In genomic region chr4:154375939-154376625, GRCm38 (mm10) we compare ENCODE assay signal across 21 mouse cellular contexts. TPM values are rescaled to one million over a fixed set of nuclear protein-coding genes. Genes with fewer than 3 reads are reported as not detected.
A peak's percentile ranks its signal among the peaks of the same experiment; 100 is the strongest.
DNase-seq lines count a peak whose midpoint lies in the region; ATAC-seq and TF ChIP-seq lines count a peak whose summit lies in the region.
"Had no signal": no experiment of that assay in that cellular context is flagged by ENCODE, and none has a peak within 500 bp of the region (broad histone marks: within the 10 kb centered on the region; RNA-seq: fewer than 3 reads in every experiment).

No protein-coding gene starts in this region.

- H3K9me3 ChIP-seq in intestine, postnatal 0 days (ENCODE audit: control insufficient read depth) = no peaks in the 10 kb centered on the region
- H3K9me3 ChIP-seq: heart, embryonic 12.5 days; limb, embryonic 15.5 days; neural tube, embryonic 15.5 days had no signal

- WGBS in spleen, adult 2 months = 50% methylated on average over 10 of the region's 10 CpGs
- WGBS in intestine, postnatal 0 days = 49% methylated on average over 10 of the region's 10 CpGs

- H3K27me3 ChIP-seq in spleen, adult 2 months (ENCODE audit: control insufficient read depth, insufficient read depth, low read length) = no peaks in the 10 kb centered on the region
- no peaks in the 10 kb centered on the region for H3K27me3 ChIP-seq in intestine, postnatal 0 days (replicated peaks; ENCODE audit: control insufficient read depth, insufficient read depth, low read length)
- H3K27me3 ChIP-seq: limb, embryonic 15.5 days had no signal

- no peaks in the 10 kb centered on the region for H3K36me3 ChIP-seq in spleen, adult 2 months (ENCODE audit: control insufficient read depth, insufficient read depth, low read length)
- no peaks in the 10 kb centered on the region for H3K36me3 ChIP-seq in intestine, postnatal 0 days (ENCODE audit: control insufficient read depth, insufficient read depth)
- H3K36me3 ChIP-seq: G1E; heart, embryonic 12.5 days; neural tube, embryonic 15.5 days had no signal

- TF ChIP-seq CTCF in spleen, adult 2 months (IDR thresholded peaks at IDR 0.05; ENCODE audit: extremely low read depth, insufficient read depth, insufficient read length, insufficient replicate concordance) = no peak
- TF ChIP-seq CTCF in intestine, postnatal 0 days (IDR thresholded peaks at IDR 0.05; ENCODE audit: low read depth) = no peak

- TF ChIP-seq POLR2A in spleen, adult 2 months (IDR thresholded peaks at IDR 0.05; ENCODE audit: low read depth, low read length) = no peak

- peak; percentile 2 to 15 for DNase-seq in spleen, adult 2 months (ENCODE audit: low read depth in 1 of 2, low spot score in 2 of 2)
- DNase-seq in spleen, postnatal 14 days (ENCODE audit: low spot score in 2 of 2) = no peak
- DNase-seq in thymus, postnatal 4 days = peak; percentile 48
- no peak for DNase-seq in cerebellum, adult 9-11 months
- no peak for DNase-seq in heart, adult 18-20 months
- no peak for DNase-seq in adrenal gland, adult 2 months
- DNase-seq: adrenal gland, postnatal 36 days; cerebellum, postnatal 25 days; kidney, adult 2 months; lung, postnatal 36 days had no signal

- peak; percentile 36; the same call in 1 of the 2 replicates for ATAC-seq in intestine, postnatal 0 days
- peak; percentile 50 for ATAC-seq in megakaryocyte progenitor cell, adult 5-6 weeks (replicated peaks; ENCODE audit: poor library complexity)
- ATAC-seq: midbrain, embryonic 16.5 days had no signal

- H3K4me3 ChIP-seq in spleen, adult 2 months (ENCODE audit: extremely low read depth, insufficient read depth, insufficient read length) = no peak overlapping the region
- H3K4me3 ChIP-seq in intestine, postnatal 0 days (ENCODE audit: low read depth, low read length) = no peak overlapping the region
- H3K4me3 ChIP-seq: heart, embryonic 12.5 days; limb, embryonic 15.5 days; neural tube, embryonic 15.5 days had no signal

- no peak overlapping the region for H3K27ac ChIP-seq in spleen, adult 2 months (ENCODE audit: insufficient read depth, low read length)
- H3K27ac ChIP-seq in intestine, postnatal 0 days (ENCODE audit: low read depth, low read length) = no peak overlapping the region
- H3K27ac ChIP-seq: limb, embryonic 15.5 days; neural tube, embryonic 15.5 days had no signal

- H3K9ac ChIP-seq in intestine, postnatal 0 days (ENCODE audit: low read depth, low read length) = no peak overlapping the region
- H3K9ac ChIP-seq: heart, embryonic 12.5 days; limb, embryonic 15.5 days; neural tube, embryonic 15.5 days had no signal

- H3K4me1 ChIP-seq in spleen, adult 2 months (ENCODE audit: control insufficient read depth, insufficient read depth, insufficient read length) = no peaks in the 10 kb centered on the region; the same call in 1 of the 2 replicates
- H3K4me1 ChIP-seq in intestine, postnatal 0 days (replicated peaks; ENCODE audit: control insufficient read depth, insufficient read depth, low read length) = no peaks in the 10 kb centered on the region

- no peak overlapping the region for H3K4me2 ChIP-seq in intestine, postnatal 0 days (replicated peaks; ENCODE audit: low read depth)
- H3K4me2 ChIP-seq: heart, embryonic 12.5 days; limb, embryonic 15.5 days; neural tube, embryonic 15.5 days had no signal

RNA-seq across cellular contexts. Expression of gene B230104I21Rik, which starts 40.2 kb away (rescaled TPM):
- not detected in 2 replicates for polyA plus RNA-seq in spleen, adult 2 months (2012; rRNA removed)
- polyA plus RNA-seq in intestine, postnatal 0 days (2015; fragmentation: Nextera tagmentation; extraction: Ambion mirVana) = not detected in 2 replicates
- not detected in 2 replicates for total RNA-seq in megakaryocyte progenitor cell, adult 5-6 weeks (2015)
- total RNA-seq in megakaryocyte progenitor cell, adult 5-6 weeks (2017) = not detected in 2 replicates
- not detected for total RNA-seq in heart, adult 18-20 months (2021)
- not detected for total RNA-seq in adrenal gland, adult 2 months (2021)
- polyA plus RNA-seq in adrenal gland, adult 2 months (2012; rRNA removed) = not detected in 2 replicates
- total RNA-seq: adrenal gland, postnatal 36 days; G1E; gastrocnemius, adult 18-20 months had no signal
- polyA plus RNA-seq: embryonic facial prominence, embryonic 14.5 days; forebrain, embryonic 11.5 days; G1E; heart, embryonic 12.5 days; hindbrain, embryonic 11.5 days; kidney, adult 2 months; limb, embryonic 15.5 days; midbrain, embryonic 16.5 days; neural tube, embryonic 15.5 days had no signal

Comparison
In these comparisons a context has a peak if more than half of its experiments do, and no peak if none do; other contexts are left out.
1. DNase-seq: peak in spleen, adult 2 months (2 of 2) and thymus, postnatal 4 days (single experiment); none in spleen, postnatal 14 days (0 of 2), cerebellum, adult 9-11 months (single experiment), heart, adult 18-20 months (0 of 2) and adrenal gland, adult 2 months (single experiment).